Mouse (Mus musculus): ENCODE results near the gene Tube1. TPM values are rescaled to one million over a fixed set of nuclear protein-coding genes. Genes with fewer than 3 reads are reported as not detected.
"Not testable (repeated sequence)": the region's sequence is repeated elsewhere in the genome, so short reads cannot be mapped to it uniquely, and the experiment has no call there.

Tube1 gene
- polyA plus RNA-seq, 1 experiment from 2014 or later: 19.2 TPM

- H3K36me3 ChIP-seq (replicated peaks): no peaks in the 10 kb centered on the region
- H3K9ac ChIP-seq: no peak overlapping the region
- 12% methylated on average over 6 of the region's 6 CpGs for WGBS
- peaks cover 33% of the 10 kb centered on the region for H3K4me1 ChIP-seq
- peaks cover 25% of the 10 kb centered on the region for H3K27me3 ChIP-seq
- ATAC-seq (ENCODE audit: low FRiP score): peak; percentile 21; the same call in 1 of the 2 replicates
- no peak overlapping the region for H3K27ac ChIP-seq
- H3K4me3 ChIP-seq (replicated peaks): no peak overlapping the region
- H3K4me2 ChIP-seq: peak overlapping the region; percentile 66
- H3K9me3 ChIP-seq: no peaks in the 10 kb centered on the region
Measured at GRCm38 (mm10) chr10:39170706-39171105, 36.9 kb downstream of the Tube1 start.

GRCm38 (mm10) chr10:39171134-39171533 lies 37.4 kb downstream of the Tube1 start:
- peaks cover 29% of the 10 kb centered on the region for H3K4me1 ChIP-seq
- WGBS: under 1% methylated on average over 19 of the region's 19 CpGs
- H3K9me3 ChIP-seq: no peaks in the 10 kb centered on the region
- peak overlapping the region; percentile 94 for H3K27ac ChIP-seq
- H3K4me3 ChIP-seq (replicated peaks): peak overlapping the region; percentile 44
- no peaks in the 10 kb centered on the region for H3K36me3 ChIP-seq (replicated peaks)
- peaks cover 25% of the 10 kb centered on the region for H3K27me3 ChIP-seq
- ATAC-seq (ENCODE audit: low FRiP score): peak; percentile 92
- H3K4me2 ChIP-seq: peak overlapping the region; percentile 66
- H3K9ac ChIP-seq: peak overlapping the region; percentile 50

DNA sequence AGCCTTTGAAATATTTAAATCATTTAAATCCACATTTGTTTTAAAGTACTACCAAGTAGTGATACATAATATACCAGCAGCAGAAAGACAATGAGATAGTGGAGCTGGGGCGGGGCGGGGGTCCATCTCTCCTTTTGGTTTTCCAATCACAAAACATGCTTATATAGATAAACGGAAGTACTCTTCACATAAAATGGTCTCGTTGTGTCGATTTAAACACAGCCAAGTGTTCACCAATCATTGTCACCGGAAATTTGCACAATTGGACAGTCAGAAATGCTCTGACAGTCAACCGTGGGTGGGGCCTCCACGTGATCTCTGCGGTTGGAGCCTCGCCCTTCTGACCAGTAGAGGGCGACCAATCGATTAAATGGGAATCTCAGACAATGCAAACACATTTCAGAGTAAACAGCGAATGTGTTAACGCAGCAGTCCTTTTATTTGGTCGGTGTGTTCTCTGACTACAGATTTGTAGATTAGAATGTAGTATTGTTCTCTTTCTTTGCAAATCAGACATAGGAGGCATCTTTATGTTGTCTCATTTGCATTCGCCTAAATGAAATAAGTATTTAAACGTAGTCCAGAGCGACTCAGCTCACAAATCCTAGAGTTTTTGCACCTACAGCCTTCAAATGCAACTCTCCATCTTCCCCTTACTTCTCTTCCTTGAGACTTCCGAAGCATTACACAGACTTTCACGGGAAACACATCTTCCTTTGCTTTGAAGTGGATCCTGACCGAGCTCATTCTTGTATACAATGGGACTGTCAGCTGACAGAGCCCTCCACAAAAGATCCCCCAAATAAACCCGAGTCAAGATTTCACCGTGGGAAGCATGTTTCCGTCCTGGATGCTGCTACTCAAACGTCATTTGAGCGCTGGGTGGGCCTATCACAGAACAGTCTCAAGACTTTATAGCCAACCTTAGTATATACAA lies 38.1 kb downstream of the Tube1 start:
- no peaks in the 10 kb centered on the region for H3K36me3 ChIP-seq (replicated peaks)
- 9% methylated on average over 26 of the region's 26 CpGs for WGBS
- peak overlapping the region; percentile 94 for H3K27ac ChIP-seq
- H3K9me3 ChIP-seq: no peaks in the 10 kb centered on the region
- peak overlapping the region; percentile 44 for H3K4me3 ChIP-seq (replicated peaks)
- H3K9ac ChIP-seq: peak overlapping the region; percentile 50
- peak; percentile 86 for ATAC-seq (ENCODE audit: low FRiP score)
- peak overlapping the region; percentile 66 for H3K4me2 ChIP-seq
- H3K4me1 ChIP-seq: peaks cover 25% of the 10 kb centered on the region
- H3K27me3 ChIP-seq: peaks cover 25% of the 10 kb centered on the region

DNA sequence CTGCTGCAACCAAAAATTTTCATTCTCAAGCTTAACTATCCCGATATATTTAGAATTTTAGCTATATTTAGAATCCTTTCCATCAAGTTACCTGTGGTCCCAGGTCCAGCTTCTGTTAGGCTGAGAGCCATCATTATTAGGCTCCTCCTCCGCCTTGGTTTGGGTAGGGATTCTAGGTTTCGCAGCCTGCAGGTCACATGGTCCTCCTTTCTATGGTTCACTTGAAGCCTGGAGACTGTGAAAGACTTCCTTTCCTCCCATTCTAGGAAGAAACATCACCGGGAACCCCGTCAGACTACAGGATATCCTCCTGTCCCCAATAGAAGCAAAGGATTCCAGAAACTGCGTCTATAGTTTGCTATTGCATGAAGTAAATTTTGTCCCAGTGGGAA lies 38.8 kb downstream of the Tube1 start:
- WGBS: 83% methylated on average over 6 of the region's 6 CpGs
- H3K9ac ChIP-seq: no peak overlapping the region
- no peak for ATAC-seq (ENCODE audit: low FRiP score)
- peak overlapping the region; percentile 66 for H3K4me2 ChIP-seq
- H3K4me1 ChIP-seq: peaks cover 25% of the 10 kb centered on the region
- no peak overlapping the region for H3K4me3 ChIP-seq (replicated peaks)
- peak overlapping the region; percentile 94 for H3K27ac ChIP-seq
- H3K9me3 ChIP-seq: no peaks in the 10 kb centered on the region
- H3K36me3 ChIP-seq (replicated peaks): no peaks in the 10 kb centered on the region
- H3K27me3 ChIP-seq: peaks cover 19% of the 10 kb centered on the region

DNA sequence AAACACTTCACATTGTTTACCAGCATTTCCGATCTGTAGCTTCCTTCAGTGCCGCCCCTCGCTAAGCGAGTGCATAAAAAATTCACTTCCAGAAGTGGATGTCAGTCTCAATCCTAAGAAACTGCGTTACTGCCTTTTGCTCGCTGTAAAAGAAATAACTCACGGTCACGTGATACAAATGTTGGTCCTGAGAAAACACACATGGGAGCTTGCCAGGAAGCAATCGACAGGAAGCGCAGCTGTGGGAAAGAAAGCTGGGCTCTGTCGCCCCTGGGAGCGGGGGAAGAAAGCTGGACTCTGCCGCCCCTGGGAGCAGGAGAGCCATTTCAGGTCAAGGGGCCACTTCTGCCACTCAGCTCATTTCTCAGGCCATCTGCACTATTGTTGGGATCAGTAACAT lies 39.3 kb downstream of the Tube1 start:
- Histone ChIP-seq H3K9me3 (no peaks in the 10 kb centered on the region), H3K27ac (0 out of 2 replicates have a peak overlapping the region, but pooled peaks have one; percentile 42), H3K36me3 (replicated peaks) (no peaks in the 10 kb centered on the region), H3K4me2 (peak overlapping the region; percentile 10), H3K4me1 (peaks cover 25% of the 10 kb centered on the region), H3K9ac (no peak overlapping the region), H3K4me3 (replicated peaks) (no peak overlapping the region), H3K27me3 (peaks cover 16% of the 10 kb centered on the region)
- 49% methylated on average over 13 of the region's 13 CpGs for WGBS
- no peak for ATAC-seq (ENCODE audit: low FRiP score)

DNA sequence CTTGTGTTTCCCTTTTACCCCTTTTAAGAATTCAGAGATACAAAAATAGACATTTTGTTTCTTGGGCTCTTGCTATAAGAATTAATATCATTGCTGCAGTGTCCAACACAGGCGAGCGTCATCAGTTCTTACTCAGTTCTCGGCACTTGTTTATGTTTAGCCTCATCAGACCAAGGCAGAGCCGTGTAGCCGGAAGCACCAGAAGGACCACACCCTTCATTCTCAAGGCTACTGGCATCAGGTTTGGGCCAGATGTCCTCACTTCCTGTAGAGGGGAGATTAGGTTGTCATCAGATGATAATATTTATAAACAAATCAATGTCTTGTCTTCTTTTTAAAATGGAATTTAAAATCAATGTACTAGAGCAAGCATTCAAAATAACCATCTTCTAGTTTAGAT lies 43.2 kb downstream of the Tube1 start:
- H3K36me3 ChIP-seq (replicated peaks): no peaks in the 10 kb centered on the region

GRCm38 (mm10) chr10:39184864-39185544 lies 51.2 kb downstream of the Tube1 start:
- 90% methylated on average over 8 of the region's 8 CpGs for WGBS
- no peak overlapping the region for H3K9ac ChIP-seq
- no peak for ATAC-seq (ENCODE audit: low FRiP score)
- H3K4me1 ChIP-seq: no peaks in the 10 kb centered on the region
- 0 out of 2 replicates have a peak, but pooled peaks cover 5% of the 10 kb centered on the region for H3K27me3 ChIP-seq
- no peaks in the 10 kb centered on the region for H3K36me3 ChIP-seq (replicated peaks)
- no peaks in the 10 kb centered on the region for H3K9me3 ChIP-seq
- H3K27ac ChIP-seq: no peak overlapping the region
- H3K4me2 ChIP-seq: no peak overlapping the region
- no peak overlapping the region for H3K4me3 ChIP-seq (replicated peaks)

More for the DNA sequence above, 43.2 kb downstream of the Tube1 start:
- Histone ChIP-seq H3K4me1 (peaks cover 12% of the 10 kb centered on the region), H3K27ac (no peak overlapping the region), H3K4me2 (no peak overlapping the region), H3K9ac (no peak overlapping the region), H3K9me3 (no peaks in the 10 kb centered on the region), H3K27me3 (no peaks in the 10 kb centered on the region), H3K4me3 (replicated peaks) (no peak overlapping the region)
- 90% methylated on average over 5 of the region's 5 CpGs for WGBS
- ATAC-seq (ENCODE audit: low FRiP score): no peak

GRCm38 (mm10) chr10:39185545-39185906 lies 51.8 kb downstream of the Tube1 start:
- no peaks in the 10 kb centered on the region for H3K4me1 ChIP-seq
- H3K27ac ChIP-seq: no peak overlapping the region
- H3K4me2 ChIP-seq: no peak overlapping the region
- H3K27me3 ChIP-seq: 0 out of 2 replicates have a peak, but pooled peaks cover 5% of the 10 kb centered on the region
- WGBS: 89% methylated on average over 4 of the region's 4 CpGs
- no peaks in the 10 kb centered on the region for H3K36me3 ChIP-seq (replicated peaks)
- H3K9me3 ChIP-seq: no peaks in the 10 kb centered on the region
- ATAC-seq (ENCODE audit: low FRiP score): no peak
- H3K4me3 ChIP-seq (replicated peaks): no peak overlapping the region
- H3K9ac ChIP-seq: no peak overlapping the region

GRCm38 (mm10) chr10:39192673-39193072 lies 58.9 kb downstream of the Tube1 start:
- Histone ChIP-seq H3K4me3 (replicated peaks) (no peak overlapping the region), H3K9ac (no peak overlapping the region), H3K9me3 (no peaks in the 10 kb centered on the region), H3K4me2 (no peak overlapping the region), H3K36me3 (replicated peaks) (no peaks in the 10 kb centered on the region), H3K27me3 (0 out of 2 replicates have a peak, but pooled peaks cover 3% of the 10 kb centered on the region), H3K4me1 (no peaks in the 10 kb centered on the region), H3K27ac (no peak overlapping the region)
- 96% methylated on average over 3 of the region's 3 CpGs for WGBS
- ATAC-seq (ENCODE audit: low FRiP score): no peak

- H3K4me2 ChIP-seq; H3K9ac ChIP-seq; H3K9me3 ChIP-seq; H3K27ac ChIP-seq; H3K27me3 ChIP-seq; ATAC-seq (ENCODE audit: low FRiP score); H3K36me3 ChIP-seq (replicated peaks); H3K4me3 ChIP-seq (replicated peaks); H3K4me1 ChIP-seq: not testable (repeated sequence)
- WGBS: 94% methylated on average over 11 of the region's 11 CpGs
Measured at GRCm38 (mm10) chr10:39198216-39198615, 64.4 kb downstream of the Tube1 start.
